Mouse (Mus musculus): ENCODE measurements around the gene Oscp1. TPM values are rescaled to one million over a fixed set of nuclear protein-coding genes. Genes with fewer than 3 reads are reported as not detected.

Oscp1 gene
- polyA plus RNA-seq, 1 experiment from 2014 or later = 32.0 TPM

GRCm38 (mm10) chr4:126131290-126132121, 73.1 kb downstream of the Oscp1 start:
- no peak overlapping the region for H3K9ac ChIP-seq
- ATAC-seq (ENCODE audit: insufficient number of reproducible peaks, low FRiP score, low TSS enrichment, low read depth) = peak; percentile 41; the same call in 1 of the 2 replicates
- 35% methylated on average over 10 of the region's 10 CpGs for WGBS

GRCm38 (mm10) chr4:126132636-126133264, 74.4 kb downstream of the Oscp1 start:
- H3K9me3 ChIP-seq (replicated peaks) = no peaks in the 10 kb centered on the region
- peaks cover 46% of the 10 kb centered on the region for H3K36me3 ChIP-seq
- peak overlapping the region; percentile 86 for H3K27ac ChIP-seq (replicated peaks)
- no peak for ATAC-seq (ENCODE audit: insufficient number of reproducible peaks, low FRiP score, low TSS enrichment, low read depth)
- H3K9ac ChIP-seq = no peak overlapping the region
- H3K27me3 ChIP-seq = no peaks in the 10 kb centered on the region
- peaks cover 40% of the 10 kb centered on the region for H3K4me1 ChIP-seq
- H3K4me3 ChIP-seq (replicated peaks) = no peak overlapping the region
- no peak overlapping the region for H3K4me2 ChIP-seq (replicated peaks)
- 52% methylated on average over 6 of the region's 6 CpGs for WGBS

More at GRCm38 (mm10) chr4:126131290-126132121, 73.1 kb downstream of the Oscp1 start:
- Histone ChIP-seq H3K4me3 (replicated peaks) (no peak overlapping the region), H3K4me2 (replicated peaks) (no peak overlapping the region), H3K4me1 (peaks cover 40% of the 10 kb centered on the region), H3K27ac (replicated peaks) (peak overlapping the region; percentile 86), H3K27me3 (no peaks in the 10 kb centered on the region), H3K36me3 (peaks cover 50% of the 10 kb centered on the region), H3K9me3 (replicated peaks) (no peaks in the 10 kb centered on the region)

- no peak overlapping the region for H3K4me3 ChIP-seq (replicated peaks)
Measured at GRCm38 (mm10) chr4:126134236-126134635, 75.9 kb downstream of the Oscp1 start.

GRCm38 (mm10) chr4:126134639-126135038, 76.3 kb downstream of the Oscp1 start:
- no peak overlapping the region for H3K4me3 ChIP-seq (replicated peaks)
- H3K27ac ChIP-seq (replicated peaks) = no peak overlapping the region
- no peak overlapping the region for H3K4me2 ChIP-seq (replicated peaks)
- peaks cover 40% of the 10 kb centered on the region for H3K4me1 ChIP-seq
- H3K36me3 ChIP-seq = peaks cover 46% of the 10 kb centered on the region
- H3K9ac ChIP-seq = no peak overlapping the region
- WGBS = 71% methylated on average over 4 of the region's 4 CpGs
- H3K9me3 ChIP-seq (replicated peaks) = no peaks in the 10 kb centered on the region
- H3K27me3 ChIP-seq = no peaks in the 10 kb centered on the region
- no peak for ATAC-seq (ENCODE audit: insufficient number of reproducible peaks, low FRiP score, low TSS enrichment, low read depth)

More at GRCm38 (mm10) chr4:126134236-126134635, 75.9 kb downstream of the Oscp1 start:
- H3K9me3 ChIP-seq (replicated peaks) = no peaks in the 10 kb centered on the region
- peaks cover 40% of the 10 kb centered on the region for H3K4me1 ChIP-seq
- no peak overlapping the region for H3K27ac ChIP-seq (replicated peaks)
- ATAC-seq (ENCODE audit: insufficient number of reproducible peaks, low FRiP score, low TSS enrichment, low read depth) = no peak
- H3K27me3 ChIP-seq = no peaks in the 10 kb centered on the region
- H3K36me3 ChIP-seq = peaks cover 46% of the 10 kb centered on the region
- WGBS = 87% methylated on average over 4 of the region's 4 CpGs
- no peak overlapping the region for H3K9ac ChIP-seq
- no peak overlapping the region for H3K4me2 ChIP-seq (replicated peaks)

- Histone ChIP-seq H3K36me3 (peaks cover 50% of the 10 kb centered on the region), H3K27ac (replicated peaks) (no peak overlapping the region), H3K27me3 (no peaks in the 10 kb centered on the region), H3K9ac (no peak overlapping the region), H3K4me1 (peaks cover 13% of the 10 kb centered on the region), H3K4me3 (replicated peaks) (no peak overlapping the region), H3K4me2 (replicated peaks) (no peak overlapping the region), H3K9me3 (replicated peaks) (no peaks in the 10 kb centered on the region)
- WGBS = 80% methylated on average over 4 of the region's 4 CpGs
- no peak for ATAC-seq (ENCODE audit: insufficient number of reproducible peaks, low FRiP score, low TSS enrichment, low read depth)
Measured at GRCm38 (mm10) chr4:126137773-126138172, 79.4 kb downstream of the Oscp1 start.

GRCm38 (mm10) chr4:126141021-126141420, 82.7 kb downstream of the Oscp1 start:
- Histone ChIP-seq H3K4me2 (replicated peaks) (no peak overlapping the region), H3K27ac (replicated peaks) (no peak overlapping the region; the same call in 1 of the 2 replicates)

More at GRCm38 (mm10) chr4:126141021-126141420, 82.7 kb downstream of the Oscp1 start:
- ATAC-seq (ENCODE audit: insufficient number of reproducible peaks, low FRiP score, low TSS enrichment, low read depth) = no peak
- Histone ChIP-seq H3K36me3 (peaks cover 39% of the 10 kb centered on the region), H3K4me1 (0 out of 2 replicates have a peak, but pooled peaks cover 4% of the 10 kb centered on the region), H3K9me3 (replicated peaks) (no peaks in the 10 kb centered on the region), H3K9ac (no peak overlapping the region), H3K4me3 (replicated peaks) (no peak overlapping the region), H3K27me3 (no peaks in the 10 kb centered on the region)
- 56% methylated on average over 5 of the region's 5 CpGs for WGBS

Other genes starting within 250 kb of the Oscp1 start
- gene Csf3r, start 34.0 kb upstream of the Oscp1 start, polyA plus RNA-seq (2015; fragmentation: Nextera tagmentation; extraction: Ambion mirVana) = 0.66 and 1.0 TPM in 2 replicates
- gene Mrps15, start 11.6 kb upstream of the Oscp1 start, polyA plus RNA-seq (2015; fragmentation: Nextera tagmentation; extraction: Ambion mirVana) = 128 and 137 TPM in 2 replicates
- gene Lsm10, start 38.1 kb downstream of the Oscp1 start, polyA plus RNA-seq (2015; fragmentation: Nextera tagmentation; extraction: Ambion mirVana) = 55.4 and 60.6 TPM in 2 replicates
- gene Stk40, start 45.4 kb downstream of the Oscp1 start, polyA plus RNA-seq (2015; fragmentation: Nextera tagmentation; extraction: Ambion mirVana) = 37.4 and 38.7 TPM in 2 replicates
- gene Eva1b, start 89.2 kb downstream of the Oscp1 start, polyA plus RNA-seq (2015; fragmentation: Nextera tagmentation; extraction: Ambion mirVana) = 84.3 and 94.6 TPM in 2 replicates
- 15.0 and 16.8 TPM in 2 replicates for gene Sh3d21, start 104.9 kb downstream of the Oscp1 start, polyA plus RNA-seq (2015; fragmentation: Nextera tagmentation; extraction: Ambion mirVana)
- 191 and 208 TPM in 2 replicates for gene Thrap3, start 144.2 kb downstream of the Oscp1 start, polyA plus RNA-seq (2015; fragmentation: Nextera tagmentation; extraction: Ambion mirVana)
- gene Map7d1, start 197.8 kb downstream of the Oscp1 start, polyA plus RNA-seq (2015; fragmentation: Nextera tagmentation; extraction: Ambion mirVana) = 59.9 and 60.4 TPM in 2 replicates
- 124 and 132 TPM in 2 replicates for gene Trappc3, start 203.8 kb downstream of the Oscp1 start, polyA plus RNA-seq (2015; fragmentation: Nextera tagmentation; extraction: Ambion mirVana)
- gene Col8a2, start 228.2 kb downstream of the Oscp1 start, polyA plus RNA-seq (2015; fragmentation: Nextera tagmentation; extraction: Ambion mirVana) = 48.6 and 60.1 TPM in 2 replicates